Mouse (Mus musculus): ENCODE measurements at regions not wholly inside any gene's neighbourhood (a gene's known extent, or its start where the extent isn't known, plus 50 kb on each side); places are given as distances from the start of the nearest gene placed in this dataset.

DNA sequence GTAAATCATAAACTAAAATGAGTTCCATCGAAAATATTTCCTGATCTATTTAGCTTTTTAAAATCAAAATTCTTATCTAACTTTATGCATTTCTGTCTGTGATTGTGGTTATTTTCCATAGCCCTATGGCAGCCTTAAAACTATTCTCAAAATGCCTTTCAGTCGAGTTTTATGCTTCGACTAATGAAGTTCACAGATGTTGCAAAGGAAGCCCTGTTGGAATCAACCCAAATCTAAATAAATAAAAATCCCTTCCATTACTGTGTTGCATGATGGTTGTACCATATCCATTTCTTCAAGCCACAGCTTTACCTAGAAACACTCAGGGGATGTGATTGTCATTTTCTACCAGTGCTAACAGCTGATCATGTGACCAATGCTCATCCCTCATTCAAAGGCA lies 585.6 kb upstream of the N6amt1 start:
- Histone ChIP-seq H3K36me3 (ENCODE audit: control insufficient read depth, insufficient read depth, low read length) (no peaks in the 10 kb centered on the region), H3K27me3 (replicated peaks; ENCODE audit: control insufficient read depth, insufficient read depth, low read length) (no peaks in the 10 kb centered on the region), H3K9me3 (ENCODE audit: control insufficient read depth, low read length) (no peaks in the 10 kb centered on the region), H3K4me1 (ENCODE audit: control insufficient read depth, insufficient read depth, low read length) (no peaks in the 10 kb centered on the region; the same call in 1 of the 2 replicates), H3K4me3 (ENCODE audit: low read length) (no peak overlapping the region), H3K4me2 (ENCODE audit: low read depth, low read length) (no peak overlapping the region), H3K27ac (ENCODE audit: low read length) (no peak overlapping the region), H3K9ac (ENCODE audit: low read depth, low read length) (no peak overlapping the region)
- 68% methylated on average over 3 of the region's 3 CpGs for WGBS
- no peak for ATAC-seq

DNA sequence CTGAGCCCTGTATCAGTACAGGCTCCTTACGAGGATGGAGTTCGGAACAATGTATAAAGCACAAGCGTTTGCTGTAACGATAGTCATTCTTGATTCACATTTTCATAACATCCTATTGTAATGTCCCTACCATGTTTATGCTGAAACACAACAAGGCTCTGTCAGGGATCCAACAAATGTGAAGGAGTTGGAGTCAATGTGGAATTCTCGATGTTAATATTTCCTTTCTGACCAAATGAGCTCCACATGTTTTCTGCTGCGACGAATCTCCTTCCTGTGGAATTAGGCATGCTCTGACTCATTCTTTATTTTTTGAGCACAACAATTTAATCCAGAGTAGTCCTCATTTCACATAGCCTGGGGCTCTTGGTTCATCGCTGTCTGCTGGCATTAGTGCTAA lies 588.0 kb upstream of the N6amt1 start:
- Histone ChIP-seq H3K4me2 (ENCODE audit: low read depth, low read length) (no peak overlapping the region), H3K36me3 (ENCODE audit: control insufficient read depth, insufficient read depth, low read length) (no peaks in the 10 kb centered on the region), H3K27ac (ENCODE audit: low read length) (no peak overlapping the region), H3K9me3 (ENCODE audit: control insufficient read depth, low read length) (no peaks in the 10 kb centered on the region), H3K4me1 (ENCODE audit: control insufficient read depth, insufficient read depth, low read length) (no peaks in the 10 kb centered on the region; the same call in 1 of the 2 replicates), H3K27me3 (replicated peaks; ENCODE audit: control insufficient read depth, insufficient read depth, low read length) (no peaks in the 10 kb centered on the region), H3K4me3 (ENCODE audit: low read length) (no peak overlapping the region), H3K9ac (ENCODE audit: low read depth, low read length) (no peak overlapping the region)
- WGBS, result 60% methylated on average over 8 of the region's 8 CpGs
- no peak for ATAC-seq

- Histone ChIP-seq H3K27ac (ENCODE audit: low read length) (no peak overlapping the region), H3K27me3 (replicated peaks; ENCODE audit: control insufficient read depth, insufficient read depth, low read length) (no peaks in the 10 kb centered on the region), H3K36me3 (ENCODE audit: control insufficient read depth, insufficient read depth, low read length) (no peaks in the 10 kb centered on the region), H3K9ac (ENCODE audit: low read depth, low read length) (no peak overlapping the region), H3K4me3 (ENCODE audit: low read length) (no peak overlapping the region), H3K9me3 (ENCODE audit: control insufficient read depth, low read length) (no peaks in the 10 kb centered on the region), H3K4me1 (ENCODE audit: control insufficient read depth, insufficient read depth, low read length) (no peaks in the 10 kb centered on the region), H3K4me2 (ENCODE audit: low read depth, low read length) (no peak overlapping the region)
- ATAC-seq, result no peak
- 69% methylated on average over 5 of the region's 5 CpGs for WGBS
Observed at GRCm38 (mm10) chr16:86741236-86741635, 612.7 kb upstream of the N6amt1 start.

DNA sequence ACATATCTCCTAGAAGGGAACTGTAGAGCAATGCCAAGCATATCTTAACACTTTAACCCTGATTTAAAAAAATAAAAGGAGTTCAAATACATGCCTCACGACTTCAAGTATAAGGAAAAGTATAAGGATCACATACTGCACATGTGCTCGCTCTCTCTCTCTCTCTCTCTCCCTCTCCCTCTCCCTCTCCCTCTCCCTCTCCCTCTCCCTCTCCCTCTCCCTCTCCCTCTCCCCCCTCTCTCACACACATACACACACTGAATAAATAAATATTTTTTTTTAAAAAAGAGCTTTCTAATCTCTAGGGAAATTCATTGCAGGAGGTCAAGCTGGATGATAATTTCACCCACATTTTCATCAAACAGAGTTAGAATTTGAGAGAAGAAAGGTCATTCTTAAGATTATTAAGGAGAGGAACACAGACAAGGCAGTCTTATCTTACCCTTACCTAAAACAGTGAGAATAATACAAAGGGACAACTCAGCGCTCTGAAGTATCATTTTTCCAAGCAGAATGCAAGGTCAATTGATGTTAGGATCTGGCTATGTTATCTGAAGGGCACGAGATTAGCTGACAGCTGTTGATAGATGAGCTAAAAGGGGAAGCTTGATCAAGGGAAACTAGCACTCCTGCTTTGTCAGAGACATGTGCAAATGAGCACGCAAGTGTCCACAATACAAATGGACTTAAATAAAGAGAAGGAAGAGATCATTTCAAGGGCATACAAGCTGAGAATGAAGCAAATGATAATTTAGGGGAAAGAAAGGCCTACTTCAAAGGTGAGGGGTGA lies 634.8 kb upstream of the N6amt1 start:
- no peaks in the 10 kb centered on the region for H3K27me3 ChIP-seq (replicated peaks; ENCODE audit: control insufficient read depth, insufficient read depth, low read length)
- no peaks in the 10 kb centered on the region for H3K36me3 ChIP-seq (ENCODE audit: control insufficient read depth, insufficient read depth, low read length)
- 47% methylated on average over 5 of the region's 5 CpGs for WGBS
- H3K4me1 ChIP-seq (ENCODE audit: control insufficient read depth, insufficient read depth, low read length), result no peaks in the 10 kb centered on the region
- H3K27ac ChIP-seq (ENCODE audit: low read length), result no peak overlapping the region
- H3K9ac ChIP-seq (ENCODE audit: low read depth, low read length), result no peak overlapping the region
- H3K4me2 ChIP-seq (ENCODE audit: low read depth, low read length), result no peak overlapping the region
- no peak for ATAC-seq
- H3K4me3 ChIP-seq (ENCODE audit: low read length), result no peak overlapping the region
- H3K9me3 ChIP-seq (ENCODE audit: control insufficient read depth, low read length), result no peaks in the 10 kb centered on the region

DNA sequence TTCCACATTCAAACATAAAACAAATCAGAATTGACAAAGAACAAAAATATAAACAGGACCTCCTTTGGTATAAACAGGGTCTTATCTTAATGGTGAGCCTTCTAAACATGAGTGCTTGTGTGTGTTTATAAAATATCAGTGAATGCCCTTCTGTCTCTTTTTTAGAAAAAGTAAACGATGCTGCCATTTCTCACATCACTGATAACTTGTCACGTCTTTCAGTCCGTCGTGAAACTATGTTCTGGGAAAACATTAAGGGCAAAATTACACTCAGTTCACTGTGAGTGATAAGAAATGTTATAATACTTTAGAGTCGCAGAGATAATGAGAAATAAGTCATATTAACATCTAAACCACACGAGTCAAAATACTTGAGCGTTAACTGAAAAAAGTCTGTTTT lies 635.6 kb upstream of the N6amt1 start:
- Histone ChIP-seq H3K4me3 (ENCODE audit: low read length) (no peak overlapping the region), H3K4me2 (ENCODE audit: low read depth, low read length) (no peak overlapping the region), H3K9me3 (ENCODE audit: control insufficient read depth, low read length) (no peaks in the 10 kb centered on the region), H3K9ac (ENCODE audit: low read depth, low read length) (no peak overlapping the region), H3K27me3 (replicated peaks; ENCODE audit: control insufficient read depth, insufficient read depth, low read length) (no peaks in the 10 kb centered on the region), H3K36me3 (ENCODE audit: control insufficient read depth, insufficient read depth, low read length) (no peaks in the 10 kb centered on the region), H3K27ac (ENCODE audit: low read length) (no peak overlapping the region), H3K4me1 (ENCODE audit: control insufficient read depth, insufficient read depth, low read length) (no peaks in the 10 kb centered on the region)
- 50% methylated on average over 7 of the region's 7 CpGs for WGBS
- ATAC-seq, result no peak

- Histone ChIP-seq H3K27ac (ENCODE audit: low read length) (no peak overlapping the region), H3K9ac (ENCODE audit: low read depth, low read length) (no peak overlapping the region), H3K9me3 (ENCODE audit: control insufficient read depth, low read length) (no peaks in the 10 kb centered on the region), H3K4me1 (ENCODE audit: control insufficient read depth, insufficient read depth, low read length) (no peaks in the 10 kb centered on the region), H3K4me2 (ENCODE audit: low read depth, low read length) (no peak overlapping the region), H3K4me3 (ENCODE audit: low read length) (no peak overlapping the region), H3K36me3 (ENCODE audit: control insufficient read depth, insufficient read depth, low read length) (no peaks in the 10 kb centered on the region), H3K27me3 (replicated peaks; ENCODE audit: control insufficient read depth, insufficient read depth, low read length) (no peaks in the 10 kb centered on the region)
- no peak for ATAC-seq
- 57% methylated on average over 4 of the region's 4 CpGs for WGBS
Observed at GRCm38 (mm10) chr16:86701700-86702099, 652.3 kb upstream of the N6amt1 start.

DNA sequence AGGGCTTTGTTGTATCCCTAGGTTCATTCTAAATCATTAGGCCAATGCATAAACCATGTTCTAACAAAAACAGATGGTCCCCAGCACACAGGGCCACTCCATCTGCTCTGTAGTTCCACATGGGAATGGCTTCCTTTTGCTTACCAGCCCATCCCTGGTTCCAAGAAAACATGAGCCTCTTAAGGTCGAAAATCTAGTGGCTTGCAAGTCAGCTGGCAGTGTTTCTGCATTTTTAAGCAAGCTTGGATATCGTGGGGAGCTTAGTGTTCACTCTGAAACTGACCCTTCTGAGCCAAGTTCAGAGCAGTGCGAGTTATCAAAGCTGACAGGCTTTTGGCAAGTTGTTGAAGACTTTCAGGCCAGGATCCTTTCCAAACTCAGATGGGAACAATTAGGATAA lies 659.5 kb upstream of the N6amt1 start:
- peak; percentile 80 for ATAC-seq
- no peak overlapping the region for H3K27ac ChIP-seq (ENCODE audit: low read length)
- no peaks in the 10 kb centered on the region for H3K4me1 ChIP-seq (ENCODE audit: control insufficient read depth, insufficient read depth, low read length)

DNA sequence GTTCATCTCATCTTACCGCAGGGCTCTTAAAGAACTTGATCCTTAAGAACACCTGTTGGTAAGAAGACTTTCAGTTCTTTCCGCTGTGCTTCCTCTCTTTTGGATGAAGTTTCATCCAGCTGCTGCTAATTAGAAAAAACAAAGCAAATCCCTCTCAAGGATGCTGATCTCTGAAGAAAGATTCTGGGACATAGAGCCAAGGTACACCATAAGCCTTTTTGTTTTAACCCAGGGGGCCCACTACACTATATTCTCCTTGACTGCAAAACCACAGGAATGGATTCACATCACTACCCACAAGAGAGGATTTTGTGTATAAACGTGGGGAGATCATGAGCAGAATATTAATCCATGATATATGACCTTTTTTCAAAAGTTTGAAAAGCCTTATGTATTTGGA lies 694.8 kb upstream of the N6amt1 start:
- Histone ChIP-seq H3K27ac (ENCODE audit: low read length) (no peak overlapping the region), H3K4me2 (ENCODE audit: low read depth, low read length) (no peak overlapping the region), H3K9me3 (ENCODE audit: control insufficient read depth, low read length) (no peaks in the 10 kb centered on the region), H3K36me3 (ENCODE audit: control insufficient read depth, insufficient read depth, low read length) (no peaks in the 10 kb centered on the region), H3K27me3 (replicated peaks; ENCODE audit: control insufficient read depth, insufficient read depth, low read length) (no peaks in the 10 kb centered on the region), H3K9ac (ENCODE audit: low read depth, low read length) (no peak overlapping the region), H3K4me3 (ENCODE audit: low read length) (no peak overlapping the region), H3K4me1 (ENCODE audit: control insufficient read depth, insufficient read depth, low read length) (no peaks in the 10 kb centered on the region)
- ATAC-seq, result no peak
- 60% methylated on average over 3 of the region's 3 CpGs for WGBS

More for the DNA sequence above, 659.5 kb upstream of the N6amt1 start:
- no peaks in the 10 kb centered on the region for H3K9me3 ChIP-seq (ENCODE audit: control insufficient read depth, low read length)
- H3K36me3 ChIP-seq (ENCODE audit: control insufficient read depth, insufficient read depth, low read length), result no peaks in the 10 kb centered on the region
- no peaks in the 10 kb centered on the region for H3K27me3 ChIP-seq (replicated peaks; ENCODE audit: control insufficient read depth, insufficient read depth, low read length)
- no peak overlapping the region for H3K9ac ChIP-seq (ENCODE audit: low read depth, low read length)
- WGBS, result 32% methylated on average over 3 of the region's 3 CpGs
- H3K4me2 ChIP-seq (ENCODE audit: low read depth, low read length), result no peak overlapping the region
- no peak overlapping the region for H3K4me3 ChIP-seq (ENCODE audit: low read length)

DNA sequence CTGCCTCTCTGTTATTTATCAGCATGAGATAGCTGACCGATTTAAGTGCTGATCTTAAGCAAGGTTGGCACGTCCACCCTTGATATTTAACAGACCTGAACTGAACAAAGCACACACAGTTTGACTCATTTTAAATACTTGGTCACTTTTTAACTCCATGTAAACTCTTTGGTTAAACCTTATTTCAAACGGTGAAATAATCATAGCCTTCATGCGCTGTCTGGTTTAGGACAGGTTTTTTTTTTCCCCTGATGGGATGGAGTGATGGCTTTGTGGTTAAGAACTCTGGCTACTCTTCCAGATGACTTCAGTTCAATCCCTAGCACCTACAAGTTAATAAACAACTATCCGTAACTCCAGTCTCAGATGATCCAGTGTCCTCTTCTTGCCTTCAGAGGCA lies 706.7 kb upstream of the N6amt1 start:
- Histone ChIP-seq H3K9me3 (ENCODE audit: control insufficient read depth, low read length) (no peaks in the 10 kb centered on the region), H3K4me3 (ENCODE audit: low read length) (no peak overlapping the region), H3K27me3 (replicated peaks; ENCODE audit: control insufficient read depth, insufficient read depth, low read length) (no peaks in the 10 kb centered on the region), H3K9ac (ENCODE audit: low read depth, low read length) (no peak overlapping the region), H3K27ac (ENCODE audit: low read length) (no peak overlapping the region), H3K4me2 (ENCODE audit: low read depth, low read length) (no peak overlapping the region), H3K36me3 (ENCODE audit: control insufficient read depth, insufficient read depth, low read length) (no peaks in the 10 kb centered on the region), H3K4me1 (ENCODE audit: control insufficient read depth, insufficient read depth, low read length) (no peaks in the 10 kb centered on the region)
- ATAC-seq, result no peak
- 49% methylated on average over 5 of the region's 5 CpGs for WGBS

GRCm38 (mm10) chr16:86646753-86647152 lies 707.2 kb upstream of the N6amt1 start:
- Histone ChIP-seq H3K4me2 (ENCODE audit: low read depth, low read length) (no peak overlapping the region), H3K4me1 (ENCODE audit: control insufficient read depth, insufficient read depth, low read length) (no peaks in the 10 kb centered on the region), H3K9ac (ENCODE audit: low read depth, low read length) (no peak overlapping the region), H3K27ac (ENCODE audit: low read length) (no peak overlapping the region), H3K9me3 (ENCODE audit: control insufficient read depth, low read length) (no peaks in the 10 kb centered on the region), H3K27me3 (replicated peaks; ENCODE audit: control insufficient read depth, insufficient read depth, low read length) (no peaks in the 10 kb centered on the region), H3K36me3 (ENCODE audit: control insufficient read depth, insufficient read depth, low read length) (no peaks in the 10 kb centered on the region), H3K4me3 (ENCODE audit: low read length) (no peak overlapping the region)
- WGBS, result 55% methylated on average over 2 of the region's 2 CpGs
- ATAC-seq, result no peak
